Mouse (Mus musculus) CH12.LX (cell line): ENCODE results near the gene Dnajc11.

Source experiments
- CHD2 ChIP-seq: IDR thresholded peaks from 2 replicates; pipeline ENCODE4 v1.6.1; 2011; ENCODE audit warnings: low read length, improper control_type of control experiment
- CTCF ChIP-seq, 2 experiments: IDR thresholded peaks in 1 of 2; conservative IDR thresholded peaks in 1 of 2; 2 replicates each; pipeline ENCODE4 v1.5.1; 2011 to 2012; ENCODE audit warnings: low read depth in 2 of 2, low read length in 2 of 2, improper control_type of control experiment in 1 of 2, inconsistent platforms in 1 of 2, mild to moderate bottlenecking in 1 of 2, moderate library complexity in 1 of 2
- ELF1 ChIP-seq: IDR thresholded peaks from 2 replicates; pipeline ENCODE4 v1.6.1; 2014; ENCODE audit warnings: low read depth, mild to moderate bottlenecking, inconsistent platforms, low read length, improper control_type of control experiment
- ETS1 ChIP-seq: conservative IDR thresholded peaks from 2 replicates; pipeline ENCODE4 v1.6.1; 2012; ENCODE audit warnings: low read depth, mild to moderate bottlenecking, inconsistent platforms, low read length, improper control_type of control experiment, moderate library complexity
- MXI1 ChIP-seq: IDR thresholded peaks from 2 replicates; pipeline ENCODE4 v1.6.1; 2011; ENCODE audit warnings: mild to moderate bottlenecking, low read depth, low read length, improper control_type of control experiment
- MYC ChIP-seq: IDR thresholded peaks from 2 replicates; pipeline ENCODE4 v1.6.1; 2011; ENCODE audit warnings: low read depth, mild to moderate bottlenecking, improper control_type of control experiment, low read length
- POLR2A ChIP-seq: IDR thresholded peaks from 2 replicates; pipeline ENCODE4 v1.6.1; 2011; ENCODE audit warnings: low read depth, mild to moderate bottlenecking, improper control_type of control experiment, low read length
- UBTF ChIP-seq: IDR thresholded peaks from 2 replicates; pipeline ENCODE4 v1.6.1; 2012; ENCODE audit warnings: low read depth, mild to moderate bottlenecking, inconsistent platforms, low read length, improper control_type of control experiment, moderate library complexity
- ZC3H11A ChIP-seq: IDR thresholded peaks from 2 replicates; pipeline ENCODE4 v1.6.1; 2012; ENCODE audit warnings: low read depth, mild to moderate bottlenecking, inconsistent platforms, low read length, improper control_type of control experiment

- TF ChIP-seq CTCF (conservative IDR thresholded peaks at IDR 0.05 in 1 of 2, IDR thresholded peaks at IDR 0.05 in 1 of 2; ENCODE audit: low read depth in 2 of 2, low read length in 2 of 2) (no peak), POLR2A (no peak), ELF1 (no peak), CHD2 (no peak), MXI1 (peak; percentile 78), MYC (no peak), ZC3H11A (no peak), ETS1 (no peak), UBTF (no peak)
These were observed 76.7 kb downstream of the Dnajc11 start for GRCm38 (mm10) chr4:152010091-152010706.
